Mouse (Mus musculus) kidney, adult 9 months (tissue): ENCODE data around the gene Syn3.

Experiments used
- DNase-seq: peaks from one replicate; pipeline ENCODE4 v3.0.0; 2022

Syn3 gene

GRCm38 (mm10) chr10:86270254-86270653, 228.4 kb downstream of the Syn3 start:
- DNase-seq = peak; percentile 51

- peak; percentile 57 for DNase-seq
Measured at GRCm38 (mm10) chr10:86264618-86265017, 234.1 kb downstream of the Syn3 start.

GRCm38 (mm10) chr10:86261725-86262124, 237.0 kb downstream of the Syn3 start:
- DNase-seq = no peak

GRCm38 (mm10) chr10:86258992-86259391, 239.7 kb downstream of the Syn3 start:
- DNase-seq = peak; percentile 60

- no peak for DNase-seq
Measured at GRCm38 (mm10) chr10:86258046-86258445, 240.7 kb downstream of the Syn3 start.

- DNase-seq = no peak
Measured at GRCm38 (mm10) chr10:86257045-86257444, 241.7 kb downstream of the Syn3 start.

- no peak for DNase-seq
Measured at GRCm38 (mm10) chr10:86256221-86256620, 242.5 kb downstream of the Syn3 start.

GRCm38 (mm10) chr10:86250149-86250922, 248.4 kb downstream of the Syn3 start:
- peak; percentile 20 for DNase-seq

GRCm38 (mm10) chr10:86249283-86249682, 249.4 kb downstream of the Syn3 start:
- no peak for DNase-seq

GRCm38 (mm10) chr10:86248807-86249206, 249.9 kb downstream of the Syn3 start:
- DNase-seq = no peak

GRCm38 (mm10) chr10:86248131-86248740, 250.5 kb downstream of the Syn3 start:
- DNase-seq = no peak

GRCm38 (mm10) chr10:86245396-86245795, 253.3 kb downstream of the Syn3 start:
- DNase-seq = no peak

- DNase-seq = no peak
Measured at GRCm38 (mm10) chr10:86243525-86243924, 255.2 kb downstream of the Syn3 start.

- DNase-seq = no peak
Measured at GRCm38 (mm10) chr10:86242721-86243120, 256.0 kb downstream of the Syn3 start.

GRCm38 (mm10) chr10:86230006-86230405, 268.7 kb downstream of the Syn3 start:
- DNase-seq = peak; percentile 11

- DNase-seq = no peak
Measured at GRCm38 (mm10) chr10:86225480-86225879, 273.2 kb downstream of the Syn3 start.

- DNase-seq = no peak
Measured at GRCm38 (mm10) chr10:86218984-86219383, 279.7 kb downstream of the Syn3 start.

- DNase-seq = no peak
Measured at GRCm38 (mm10) chr10:86216836-86217235, 281.9 kb downstream of the Syn3 start.

- DNase-seq = peak; percentile 37
Measured at GRCm38 (mm10) chr10:86212062-86212461, 286.6 kb downstream of the Syn3 start.

- DNase-seq = peak; percentile 78
Measured at GRCm38 (mm10) chr10:86203915-86204314, 294.8 kb downstream of the Syn3 start.

- peak; percentile 56 for DNase-seq
Measured at GRCm38 (mm10) chr10:86203175-86203574, 295.5 kb downstream of the Syn3 start.

- DNase-seq = no peak
Measured at GRCm38 (mm10) chr10:86201826-86202225, 296.9 kb downstream of the Syn3 start.

GRCm38 (mm10) chr10:86201006-86201405, 297.7 kb downstream of the Syn3 start:
- peak; percentile 29 for DNase-seq

GRCm38 (mm10) chr10:86196414-86197025, 302.2 kb downstream of the Syn3 start:
- DNase-seq = no peak
